Mouse (Mus musculus) neutrophil, adult 5-6 weeks (primary cell): Measurements from ENCODE around the gene Ern2. TPM values are rescaled to one million over a fixed set of nuclear protein-coding genes. Genes with fewer than 3 reads are reported as not detected.

Source experiments
- total RNA-seq: library from RNA; stranded (forward); fragments of 200-1000 nt; gene quantifications from 2 replicates; pipeline ENCODE4 v1.2.3, GENCODE M21; 2017

Ern2 gene
- total RNA-seq, 1 experiment from 2014 or later: not detected

Other genes with a start within 250 kb of the Ern2 start
- 8.0 and 9.5 TPM in 2 replicates for gene Cog7, start 204.5 kb downstream of the Ern2 start, total RNA-seq
- 87.7 and 100 TPM in 2 replicates for gene Gga2, start 165.0 kb downstream of the Ern2 start, total RNA-seq
- 24.6 and 24.9 TPM in 2 replicates for gene Ubfd1, start 119.0 kb downstream of the Ern2 start, total RNA-seq
- 6.6 and 7.4 TPM in 2 replicates for gene Ears2, start 118.9 kb downstream of the Ern2 start, total RNA-seq
- gene Ndufab1, start 84.3 kb downstream of the Ern2 start, total RNA-seq: 32.8 and 34.1 TPM in 2 replicates
- gene Palb2, start 53.2 kb downstream of the Ern2 start, total RNA-seq: 6.2 and 7.1 TPM in 2 replicates
- gene Dctn5, start 53.2 kb downstream of the Ern2 start, total RNA-seq: 83.0 and 88.3 TPM in 2 replicates
- gene Plk1, start 26.8 kb downstream of the Ern2 start, total RNA-seq: 0.49 and 0.81 TPM in 2 replicates
- gene Chp2, start 33.3 kb upstream of the Ern2 start, total RNA-seq: not detected in 2 replicates
- 440 and 446 TPM in 2 replicates for gene Prkcb, start 102.5 kb upstream of the Ern2 start, total RNA-seq